Mouse (Mus musculus): ENCODE results near the gene Usp34. TPM values are rescaled to one million over a fixed set of nuclear protein-coding genes. Genes with fewer than 3 reads are reported as not detected.
"Not testable (repeated sequence)": the region's sequence is repeated elsewhere in the genome, so short reads cannot be mapped to it uniquely, and the experiment has no call there.

The Usp34 gene
- polyA plus RNA-seq, 1 experiment = 51.2 TPM

DNA sequence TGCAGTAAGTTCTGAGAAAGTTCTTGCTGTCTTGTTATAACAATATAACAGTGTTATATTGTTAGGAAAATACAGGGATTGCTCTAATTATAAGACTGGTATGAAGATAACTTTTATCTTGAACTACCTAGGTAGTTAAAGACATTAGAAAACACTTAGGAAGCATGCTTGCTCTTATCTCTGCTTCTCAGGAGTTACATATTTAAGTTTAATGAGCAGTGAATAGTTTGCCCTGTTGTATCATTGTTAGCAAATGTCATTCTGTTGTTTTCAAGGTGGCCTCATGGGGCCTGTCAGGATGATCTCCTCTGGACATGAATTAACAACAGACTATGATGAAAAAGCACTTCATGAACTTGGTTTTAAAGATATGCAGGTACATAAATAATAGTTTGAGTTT is 85.9 kb downstream of the Usp34 start:
- no peak overlapping the region for H3K4me3 ChIP-seq (ENCODE audit: insufficient read depth, low read length)
- no peaks in the 10 kb centered on the region for H3K4me1 ChIP-seq (ENCODE audit: control insufficient read depth, insufficient read depth, low read length)
- H3K27ac ChIP-seq (ENCODE audit: insufficient read depth, low read length) = no peak overlapping the region
- TF ChIP-seq CTCF (IDR thresholded peaks at IDR 0.05; ENCODE audit: extremely low read depth, insufficient read depth, low read length) (no peak), POLR2A (IDR thresholded peaks at IDR 0.05; ENCODE audit: extremely low read depth, insufficient read depth, low read length) (no peak)

GRCm38 (mm10) chr11:23396608-23397007 is 89.9 kb downstream of the Usp34 start:
- TF ChIP-seq POLR2A (IDR thresholded peaks at IDR 0.05; ENCODE audit: extremely low read depth, insufficient read depth, low read length) (no peak), CTCF (IDR thresholded peaks at IDR 0.05; ENCODE audit: extremely low read depth, insufficient read depth, low read length) (no peak)
- no peak overlapping the region for H3K27ac ChIP-seq (ENCODE audit: insufficient read depth, low read length)
- H3K4me1 ChIP-seq (ENCODE audit: control insufficient read depth, insufficient read depth, low read length) = no peaks in the 10 kb centered on the region
- H3K4me3 ChIP-seq (ENCODE audit: insufficient read depth, low read length) = no peak overlapping the region

GRCm38 (mm10) chr11:23400978-23401776 is 94.5 kb downstream of the Usp34 start:
- TF ChIP-seq CTCF (IDR thresholded peaks at IDR 0.05; ENCODE audit: extremely low read depth, insufficient read depth, low read length) = no peak
- TF ChIP-seq POLR2A (IDR thresholded peaks at IDR 0.05; ENCODE audit: extremely low read depth, insufficient read depth, low read length) = no peak
- Histone ChIP-seq H3K4me1 (ENCODE audit: control insufficient read depth, insufficient read depth, low read length) (no peaks in the 10 kb centered on the region), H3K4me3 (ENCODE audit: insufficient read depth, low read length) (no peak overlapping the region), H3K27ac (ENCODE audit: insufficient read depth, low read length) (no peak overlapping the region)

GRCm38 (mm10) chr11:23428301-23428700 is 121.6 kb downstream of the Usp34 start:
- H3K4me3 ChIP-seq (ENCODE audit: insufficient read depth, low read length) = no peak overlapping the region
- no peak overlapping the region for H3K27ac ChIP-seq (ENCODE audit: insufficient read depth, low read length)
- H3K4me1 ChIP-seq (ENCODE audit: control insufficient read depth, insufficient read depth, low read length) = no peaks in the 10 kb centered on the region; the same call in 1 of the 2 replicates
- TF ChIP-seq CTCF (IDR thresholded peaks at IDR 0.05; ENCODE audit: extremely low read depth, insufficient read depth, low read length) (no peak), POLR2A (IDR thresholded peaks at IDR 0.05; ENCODE audit: extremely low read depth, insufficient read depth, low read length) (no peak)

GRCm38 (mm10) chr11:23430013-23430412 is 123.3 kb downstream of the Usp34 start:
- Histone ChIP-seq H3K27ac (ENCODE audit: insufficient read depth, low read length) (no peak overlapping the region), H3K4me3 (ENCODE audit: insufficient read depth, low read length) (no peak overlapping the region), H3K4me1 (ENCODE audit: control insufficient read depth, insufficient read depth, low read length) (no peaks in the 10 kb centered on the region)
- TF ChIP-seq CTCF (IDR thresholded peaks at IDR 0.05; ENCODE audit: extremely low read depth, insufficient read depth, low read length) (0 out of 2 replicates have a peak, but pooled peaks have one; percentile 7), POLR2A (IDR thresholded peaks at IDR 0.05; ENCODE audit: extremely low read depth, insufficient read depth, low read length) (no peak)

GRCm38 (mm10) chr11:23436076-23436475 is 129.4 kb downstream of the Usp34 start:
- Histone ChIP-seq H3K4me3 (ENCODE audit: insufficient read depth, low read length) (no peak overlapping the region), H3K27ac (ENCODE audit: insufficient read depth, low read length) (no peak overlapping the region), H3K4me1 (ENCODE audit: control insufficient read depth, insufficient read depth, low read length) (no peaks in the 10 kb centered on the region)
- TF ChIP-seq POLR2A (IDR thresholded peaks at IDR 0.05; ENCODE audit: extremely low read depth, insufficient read depth, low read length) = no peak
- no peak for TF ChIP-seq CTCF (IDR thresholded peaks at IDR 0.05; ENCODE audit: extremely low read depth, insufficient read depth, low read length)

GRCm38 (mm10) chr11:23465862-23466261 is 159.2 kb downstream of the Usp34 start:
- not testable (repeated sequence) for H3K4me3 ChIP-seq (ENCODE audit: insufficient read depth, low read length)

GRCm38 (mm10) chr11:23489955-23490354 is 183.3 kb downstream of the Usp34 start:
- Histone ChIP-seq H3K4me1 (ENCODE audit: control insufficient read depth, insufficient read depth, low read length) (peaks cover 2% of the 10 kb centered on the region), H3K27ac (ENCODE audit: insufficient read depth, low read length) (no peak overlapping the region), H3K4me3 (ENCODE audit: insufficient read depth, low read length) (no peak overlapping the region)
- TF ChIP-seq CTCF (IDR thresholded peaks at IDR 0.05; ENCODE audit: extremely low read depth, insufficient read depth, low read length) (no peak), POLR2A (IDR thresholded peaks at IDR 0.05; ENCODE audit: extremely low read depth, insufficient read depth, low read length) (no peak)

More at GRCm38 (mm10) chr11:23465862-23466261, 159.2 kb downstream of the Usp34 start:
- H3K4me1 ChIP-seq (ENCODE audit: control insufficient read depth, insufficient read depth, low read length); H3K27ac ChIP-seq (ENCODE audit: insufficient read depth, low read length): not testable (repeated sequence)

DNA sequence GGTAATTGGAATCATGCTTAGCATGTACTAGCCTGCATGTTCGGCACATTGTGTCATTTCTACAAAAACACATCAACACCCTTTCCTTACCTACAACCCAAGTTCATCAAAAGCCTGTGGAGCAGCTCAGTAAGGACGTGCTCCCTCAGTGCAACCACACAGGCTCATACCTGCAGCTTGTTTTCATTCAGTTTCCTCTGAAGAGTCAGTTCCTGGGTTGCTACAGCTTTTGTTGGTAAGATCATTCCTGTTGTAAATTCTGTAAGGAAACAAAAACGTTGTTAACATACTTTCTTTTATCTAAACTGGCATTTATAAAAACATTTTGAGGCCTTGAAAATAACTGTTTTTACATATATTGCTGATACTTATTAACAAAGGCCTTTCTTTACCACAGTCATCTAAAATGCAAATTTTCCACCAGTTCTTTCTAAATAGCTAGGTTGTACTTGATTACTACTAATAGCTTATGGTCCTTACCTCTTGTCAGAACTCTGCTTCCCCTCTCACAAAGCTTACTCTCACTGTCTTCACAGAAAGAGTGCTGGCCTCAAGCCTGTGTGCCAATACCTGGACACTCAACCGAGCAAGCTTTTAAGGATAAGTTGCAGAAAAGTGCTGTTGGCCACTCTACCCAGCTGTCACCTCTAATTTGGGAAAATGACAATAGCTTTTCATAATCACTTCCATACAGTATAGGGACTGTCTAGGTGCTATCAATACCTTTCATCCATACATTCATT is 185.5 kb downstream of the Usp34 start:
- TF ChIP-seq POLR2A (IDR thresholded peaks at IDR 0.05; ENCODE audit: extremely low read depth, insufficient read depth, low read length) = no peak
- TF ChIP-seq CTCF (IDR thresholded peaks at IDR 0.05; ENCODE audit: extremely low read depth, insufficient read depth, low read length) = no peak
- Histone ChIP-seq H3K4me3 (ENCODE audit: insufficient read depth, low read length) (no peak overlapping the region), H3K4me1 (ENCODE audit: control insufficient read depth, insufficient read depth, low read length) (peaks cover 11% of the 10 kb centered on the region), H3K27ac (ENCODE audit: insufficient read depth, low read length) (no peak overlapping the region)

DNA sequence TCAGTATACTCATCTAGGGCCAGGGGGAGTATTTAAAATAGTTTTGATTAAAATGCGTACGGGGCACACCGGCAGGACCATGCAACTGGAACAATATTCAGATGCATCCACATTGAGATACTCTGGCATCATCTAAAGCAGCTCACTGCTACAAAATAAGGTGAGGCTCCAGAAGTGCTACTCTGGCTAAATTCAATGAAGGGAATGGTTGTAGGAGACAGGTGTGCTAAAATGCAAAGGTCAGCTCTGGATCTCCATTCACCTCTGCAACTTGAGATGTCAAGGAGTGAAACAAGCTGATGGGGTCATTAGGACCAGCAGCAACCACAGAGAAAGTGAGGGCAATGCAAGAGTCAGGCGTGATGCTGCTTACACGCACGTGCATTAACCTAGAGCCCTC is 188.5 kb downstream of the Usp34 start:
- H3K4me3 ChIP-seq (ENCODE audit: insufficient read depth, low read length) = no peak overlapping the region
- peaks cover 11% of the 10 kb centered on the region for H3K4me1 ChIP-seq (ENCODE audit: control insufficient read depth, insufficient read depth, low read length)
- no peak for TF ChIP-seq CTCF (IDR thresholded peaks at IDR 0.05; ENCODE audit: extremely low read depth, insufficient read depth, low read length)
- TF ChIP-seq POLR2A (IDR thresholded peaks at IDR 0.05; ENCODE audit: extremely low read depth, insufficient read depth, low read length) = no peak
- no peak overlapping the region for H3K27ac ChIP-seq (ENCODE audit: insufficient read depth, low read length)
